Mouse (Mus musculus) myocyte (in vitro differentiated cells): Measurements from ENCODE around the gene Tspan17. TPM values are rescaled to one million over a fixed set of nuclear protein-coding genes. Genes with fewer than 3 reads are reported as not detected.

Source experiments
- H3K27me3 ChIP-seq: one replicate; pipeline ENCODE4 v1.6.1; 2011; ENCODE audit not compliant: control insufficient read depth, insufficient read depth, insufficient read length
- H3K36me3 ChIP-seq: one replicate; pipeline ENCODE4 v1.6.1; 2011; ENCODE audit not compliant: control insufficient read depth, insufficient read depth
- H3K4me2 ChIP-seq: one replicate; pipeline ENCODE4 v1.6.1; 2011; ENCODE audit warnings: low read depth, control low read depth
- H3K4me3 ChIP-seq: one replicate; pipeline ENCODE4 v1.5.1; 2011; ENCODE audit warnings: mild to moderate bottlenecking, control low read depth, moderate library complexity
- H3K79me2 ChIP-seq: one replicate; pipeline ENCODE4 v1.6.1; 2011; ENCODE audit not compliant: control insufficient read depth, insufficient read depth
- H3ac ChIP-seq: one replicate; pipeline ENCODE4 v1.6.1; 2011; ENCODE audit not compliant: control insufficient read depth, insufficient read length
- CEBPB ChIP-seq: IDR thresholded peaks from 2 replicates; pipeline ENCODE4 v1.6.1; 2011; ENCODE audit warnings: mild to moderate bottlenecking, moderate library complexity; ENCODE audit not compliant: poor library complexity, insufficient read depth, severe bottlenecking
- E2F4 ChIP-seq: IDR thresholded peaks from one replicate; pipeline ENCODE4 v1.6.1; 2011; ENCODE audit warnings: mild to moderate bottlenecking, control low read depth, moderate library complexity; ENCODE audit not compliant: insufficient read depth
- MAX ChIP-seq: IDR thresholded peaks from one replicate; pipeline ENCODE4 v1.6.1; 2011; ENCODE audit warnings: low read depth, mild to moderate bottlenecking, control low read depth
- MYOD1 ChIP-seq, 3 experiments: IDR thresholded peaks; one replicate each; pipeline ENCODE4 v1.6.1; 2011; ENCODE audit warnings: control low read depth in 2 of 3, low read depth in 2 of 3, mild to moderate bottlenecking in 2 of 3, moderate library complexity in 1 of 3; ENCODE audit not compliant: insufficient read length in 2 of 3, control insufficient read depth in 1 of 3
- MYOG ChIP-seq, 3 experiments: IDR thresholded peaks; one replicate each; pipeline ENCODE4 v1.6.1; 2011; ENCODE audit warnings: control low read depth in 2 of 3, low read depth in 2 of 3, mild to moderate bottlenecking in 2 of 3; ENCODE audit not compliant: insufficient read length in 2 of 3, control insufficient read depth in 1 of 3, insufficient read depth in 1 of 3
- POLR2A ChIP-seq: IDR thresholded peaks from one replicate; pipeline ENCODE4 v1.6.1; 2011; ENCODE audit warnings: low read depth, mild to moderate bottlenecking, control low read depth, moderate library complexity; ENCODE audit not compliant: insufficient read length
- POLR2AphosphoS2 ChIP-seq: IDR thresholded peaks from one replicate; pipeline ENCODE4 v1.6.1; 2011; ENCODE audit warnings: low read depth, control low read depth; ENCODE audit not compliant: insufficient read length
- REST ChIP-seq: IDR thresholded peaks from one replicate; pipeline ENCODE4 v1.6.1; 2011; ENCODE audit warnings: mild to moderate bottlenecking, control low read depth, moderate library complexity; ENCODE audit not compliant: insufficient read depth, insufficient read length
- SRF ChIP-seq: IDR thresholded peaks from one replicate; pipeline ENCODE4 v1.6.1; 2011; ENCODE audit warnings: low read depth; ENCODE audit not compliant: control insufficient read depth, insufficient read length
- TCF12 ChIP-seq: IDR thresholded peaks from one replicate; pipeline ENCODE4 v1.6.1; 2011; ENCODE audit warnings: mild to moderate bottlenecking, control low read depth; ENCODE audit not compliant: poor library complexity, insufficient read depth, severe bottlenecking
- TCF3 ChIP-seq: IDR thresholded peaks from one replicate; pipeline ENCODE4 v1.6.1; 2011; ENCODE audit warnings: low read depth, control low read depth; ENCODE audit not compliant: insufficient read length
- USF1 ChIP-seq: IDR thresholded peaks from one replicate; pipeline ENCODE4 v1.6.1; 2011; ENCODE audit warnings: low read depth, mild to moderate bottlenecking, control low read depth, moderate library complexity
- polyA plus RNA-seq: library from polyadenylated mRNA; unstranded; fragments of >200 nt; fragmentation: generic; extraction: Trizol; gene quantifications from one replicate; pipeline ENCODE4 v1.2.1, GENCODE M21; 2012; ENCODE audit warnings: missing spikeins

Gene Tspan17
- polyA plus RNA-seq, 1 experiment = 65.3 TPM

DNA sequence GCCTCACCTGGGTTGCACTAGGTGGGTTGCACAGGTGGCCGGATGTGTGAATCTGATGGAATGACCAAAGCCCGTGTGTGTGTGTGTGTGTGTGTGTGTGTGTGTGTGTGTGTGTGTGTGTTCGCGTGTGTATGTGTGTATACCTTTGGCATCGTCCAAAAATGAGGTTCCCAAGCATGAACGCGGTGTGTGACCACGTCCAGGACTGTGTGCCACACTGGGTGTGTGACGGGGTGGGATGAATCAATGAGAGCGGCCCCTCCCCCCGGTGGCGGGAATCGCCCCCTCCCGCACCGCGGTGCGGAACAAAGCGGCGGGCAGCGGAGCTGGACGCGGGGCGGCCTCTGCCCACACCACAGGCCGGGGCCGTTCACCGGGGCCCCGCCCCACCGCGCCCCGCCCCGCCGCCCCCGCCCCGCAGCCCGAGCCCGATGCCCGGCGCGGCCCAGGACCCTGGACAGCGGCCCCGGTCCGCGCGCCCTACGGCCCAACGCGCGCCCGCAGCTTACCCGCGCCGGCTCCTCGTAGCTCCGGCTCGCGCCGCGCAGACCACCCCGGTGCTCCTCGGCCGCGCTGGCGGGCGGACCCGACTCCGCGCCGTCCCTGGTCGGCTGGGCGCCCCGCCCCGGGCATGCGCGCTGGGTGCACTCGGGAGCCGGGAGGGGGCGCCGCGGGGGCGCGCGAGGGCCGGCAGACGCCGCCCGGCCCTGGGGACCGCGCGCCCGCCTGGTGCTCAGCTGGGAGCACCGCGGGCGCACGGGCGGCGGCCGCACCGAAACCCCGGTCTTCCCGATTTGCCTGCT is 39.9 kb upstream of the Tspan17 start:
- Histone ChIP-seq H3K27me3 (peaks cover 27% of the 10 kb centered on the region), H3K4me3 (no peak overlapping the region), H3K4me2 (peak overlapping the region; percentile 12), H3K79me2 (no peaks in the 10 kb centered on the region), H3K36me3 (no peaks in the 10 kb centered on the region), H3ac (no peak overlapping the region)
- TF ChIP-seq REST (peak; percentile 79), E2F4 (no peak)

DNA sequence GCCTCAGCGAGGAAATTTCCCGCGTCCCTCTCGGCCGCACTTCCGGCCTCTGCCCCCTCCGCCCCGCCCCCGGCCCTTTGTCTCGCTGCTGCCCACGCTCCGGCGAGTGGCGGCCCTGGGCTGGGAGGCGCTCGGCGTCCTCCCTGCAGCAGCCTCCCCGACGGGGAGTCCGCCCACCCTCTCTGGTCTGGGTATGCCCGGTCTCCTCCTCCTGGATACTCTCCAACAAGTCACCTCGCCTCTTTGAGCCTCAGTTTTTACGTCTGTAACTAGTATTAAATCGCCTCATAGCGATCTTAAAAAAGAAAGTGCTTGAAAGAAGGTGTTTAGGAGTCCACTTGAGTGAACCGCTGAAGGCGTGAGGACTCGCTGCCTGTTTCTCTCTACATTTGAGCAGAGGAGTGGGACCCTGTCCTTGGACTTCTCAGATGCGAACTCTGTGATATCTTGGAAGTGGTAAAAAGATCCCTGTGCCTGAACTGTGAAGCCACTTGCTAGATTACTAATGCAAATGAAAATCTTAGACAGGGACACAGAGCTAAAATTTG is 39.2 kb upstream of the Tspan17 start, which contains the start of gene Gprin1:
TSS of gene Gprin1 (minus strand) at position 11 of the 548 bp plus-strand sequence.
- Histone ChIP-seq H3K4me2 (peak within 1 kb of the TSS; percentile 12), H3K27me3 (peaks cover 22% of the 10 kb centered on the region), H3K79me2 (no peaks in the 10 kb centered on the region), H3K36me3 (no peaks in the 10 kb centered on the region), H3K4me3 (no peak within 1 kb of the TSS), H3ac (no peak within 1 kb of the TSS)
- TF ChIP-seq TCF3 (no peak), USF1 (no peak), CEBPB (no peak), E2F4 (no peak), MYOD1 (IDR thresholded peaks at IDR 0.05; ENCODE audit: control insufficient read depth in 1 of 3, insufficient read length in 2 of 3, low read depth in 2 of 3) (no peak), REST (no peak)

DNA sequence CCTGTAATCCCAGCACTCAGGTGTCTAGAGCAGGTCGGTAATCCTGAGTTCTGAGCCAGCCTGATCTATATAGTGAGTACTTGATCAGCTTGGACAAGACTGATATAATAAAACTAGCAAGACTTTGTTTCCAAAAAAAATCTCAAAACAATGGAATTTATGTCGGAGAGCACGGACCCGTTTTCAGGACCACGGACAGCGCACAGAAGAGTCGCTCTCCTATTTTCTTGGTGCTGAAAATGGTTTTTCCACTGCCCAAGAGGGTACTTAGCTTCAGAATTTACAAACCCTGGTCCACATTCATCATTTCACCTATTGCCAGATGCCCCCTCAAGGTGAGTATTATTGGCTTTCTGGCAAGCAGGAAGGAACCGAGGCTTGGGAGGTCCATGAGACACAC is 38.5 kb upstream of the Tspan17 start:
- TF ChIP-seq TCF12 (no peak), MYOD1 (IDR thresholded peaks at IDR 0.05; ENCODE audit: control insufficient read depth in 1 of 3, insufficient read length in 2 of 3, low read depth in 2 of 3) (no peak), TCF3 (peak; percentile 11), E2F4 (no peak), USF1 (no peak), REST (peak; percentile 89), MAX (peak; percentile 91), POLR2AphosphoS2 (no peak), SRF (no peak), MYOG (IDR thresholded peaks at IDR 0.05; ENCODE audit: control insufficient read depth in 1 of 3, insufficient read depth in 1 of 3, insufficient read length in 2 of 3, low read depth in 2 of 3) (no peak), CEBPB (no peak), POLR2A (no peak)
- no peak overlapping the region for H3ac ChIP-seq
- no peaks in the 10 kb centered on the region for H3K79me2 ChIP-seq
- peaks cover 15% of the 10 kb centered on the region for H3K27me3 ChIP-seq
- H3K4me3 ChIP-seq = no peak overlapping the region
- no peaks in the 10 kb centered on the region for H3K36me3 ChIP-seq
- no peak overlapping the region for H3K4me2 ChIP-seq

DNA sequence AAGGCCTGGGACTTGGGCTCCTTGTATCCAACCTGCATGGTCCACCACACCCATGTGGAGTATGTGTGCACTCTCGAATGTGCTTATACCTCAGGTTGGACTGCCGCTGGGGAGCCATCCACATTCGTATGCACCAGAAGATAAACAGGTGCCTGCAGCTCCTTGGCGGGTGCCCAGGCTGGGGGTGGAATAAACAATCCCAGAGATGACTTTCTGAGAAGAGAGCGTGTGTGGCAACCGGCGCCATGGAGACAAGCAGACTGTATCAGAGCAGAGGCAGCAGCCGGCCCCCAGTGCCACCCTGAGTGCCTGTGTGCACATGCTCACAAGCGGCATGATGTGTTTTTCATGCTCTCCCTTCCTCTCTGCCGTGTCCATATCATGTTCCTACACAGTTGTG is 36.5 kb upstream of the Tspan17 start:
- no peak overlapping the region for H3K4me3 ChIP-seq
- H3K36me3 ChIP-seq = no peaks in the 10 kb centered on the region
- H3K4me2 ChIP-seq = no peak overlapping the region
- no peak overlapping the region for H3ac ChIP-seq
- peaks cover 9% of the 10 kb centered on the region for H3K27me3 ChIP-seq
- no peaks in the 10 kb centered on the region for H3K79me2 ChIP-seq
- no peak for TF ChIP-seq MYOG (IDR thresholded peaks at IDR 0.05; ENCODE audit: control insufficient read depth in 1 of 3, insufficient read depth in 1 of 3, insufficient read length in 2 of 3, low read depth in 2 of 3)
- TF ChIP-seq REST = no peak
- no peak for TF ChIP-seq POLR2A
- no peak for TF ChIP-seq CEBPB
- TF ChIP-seq SRF = no peak
- TF ChIP-seq USF1 = no peak
- no peak for TF ChIP-seq TCF3

DNA sequence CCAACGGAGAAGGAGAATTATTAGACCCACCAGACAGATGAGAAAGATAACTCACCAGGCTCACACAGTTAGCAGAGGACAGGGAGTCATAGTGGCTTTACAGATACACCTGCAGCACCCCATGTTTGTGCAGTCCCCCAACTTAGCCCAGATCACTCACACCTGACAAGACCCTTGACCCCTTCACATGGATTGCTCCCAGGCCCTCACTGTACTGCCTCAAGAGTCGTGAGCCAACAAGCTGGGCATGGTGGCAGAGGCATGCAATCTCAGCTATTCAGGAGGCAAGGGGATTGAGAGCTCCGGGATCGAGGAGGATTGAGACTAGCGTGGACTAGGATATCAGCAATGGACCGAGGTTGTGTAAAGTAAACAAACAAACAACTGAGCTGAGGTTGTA is 35.4 kb upstream of the Tspan17 start:
- H3K4me3 ChIP-seq = no peak overlapping the region
- H3ac ChIP-seq = no peak overlapping the region
- H3K36me3 ChIP-seq = no peaks in the 10 kb centered on the region
- TF ChIP-seq POLR2AphosphoS2 = no peak
- TF ChIP-seq POLR2A = no peak
- no peak for TF ChIP-seq MAX
- no peak for TF ChIP-seq SRF
- TF ChIP-seq MYOD1 (IDR thresholded peaks at IDR 0.05; ENCODE audit: control insufficient read depth in 1 of 3, insufficient read length in 2 of 3, low read depth in 2 of 3) = no peak
- peaks cover 9% of the 10 kb centered on the region for H3K27me3 ChIP-seq
- H3K79me2 ChIP-seq = no peaks in the 10 kb centered on the region
- H3K4me2 ChIP-seq = peak overlapping the region; percentile 14
